Mouse (Mus musculus) v-Abl transformed pro-B cells (cell line): ENCODE results near the gene Tspo.

Experiments
- in situ Hi-C, 2 experiments: fragments of 400-800 bp; cut with MboI; formaldehyde crosslinking; loops; one replicate each; pipeline ENCODE4 v1.15.1; 2025; ENCODE audit not compliant: unreplicated experiment in 2 of 2

The Tspo gene

GRCm38 (mm10) chr15:83535890-83536231 lies 27.5 kb upstream of the Tspo start:
- in situ Hi-C loops = loop anchor here in 1 of 2 experiments (25.0 kb wide), 2 partner anchors 201 to 526 kb away; partner anchors contain the start of genes Efcab6 and Scube1

DNA sequence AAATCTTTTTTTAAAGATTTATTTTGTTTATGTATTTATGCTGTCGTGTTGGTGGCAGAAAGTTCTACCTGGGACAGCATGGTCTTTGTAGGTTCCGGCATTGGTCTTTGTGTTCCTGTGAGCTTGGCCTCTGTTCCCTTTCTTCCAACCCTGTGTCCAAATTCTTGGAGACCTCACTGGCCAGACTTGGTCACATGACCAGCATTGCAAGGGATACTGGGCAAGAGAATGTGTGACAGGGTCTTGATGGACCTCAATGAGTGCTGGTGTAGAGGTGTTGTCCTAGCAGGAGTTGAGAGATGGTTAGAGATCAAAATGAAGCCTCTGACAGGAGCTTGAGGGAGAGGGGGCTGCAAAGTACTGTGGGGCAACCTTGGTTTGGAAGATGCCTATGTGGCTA lies 24.5 kb upstream of the Tspo start:
- in situ Hi-C loops = loop anchor here in 1 of 2 experiments (25.0 kb wide), 2 partner anchors 198 to 523 kb away; partner anchors contain the start of genes Efcab6 and Scube1

GRCm38 (mm10) chr15:83539905-83540304 lies 23.5 kb upstream of the Tspo start:
- in situ Hi-C loops = loop anchor here in 1 of 2 experiments (25.0 kb wide), 2 partner anchors 197 to 522 kb away; partner anchors contain the start of genes Efcab6 and Scube1

DNA sequence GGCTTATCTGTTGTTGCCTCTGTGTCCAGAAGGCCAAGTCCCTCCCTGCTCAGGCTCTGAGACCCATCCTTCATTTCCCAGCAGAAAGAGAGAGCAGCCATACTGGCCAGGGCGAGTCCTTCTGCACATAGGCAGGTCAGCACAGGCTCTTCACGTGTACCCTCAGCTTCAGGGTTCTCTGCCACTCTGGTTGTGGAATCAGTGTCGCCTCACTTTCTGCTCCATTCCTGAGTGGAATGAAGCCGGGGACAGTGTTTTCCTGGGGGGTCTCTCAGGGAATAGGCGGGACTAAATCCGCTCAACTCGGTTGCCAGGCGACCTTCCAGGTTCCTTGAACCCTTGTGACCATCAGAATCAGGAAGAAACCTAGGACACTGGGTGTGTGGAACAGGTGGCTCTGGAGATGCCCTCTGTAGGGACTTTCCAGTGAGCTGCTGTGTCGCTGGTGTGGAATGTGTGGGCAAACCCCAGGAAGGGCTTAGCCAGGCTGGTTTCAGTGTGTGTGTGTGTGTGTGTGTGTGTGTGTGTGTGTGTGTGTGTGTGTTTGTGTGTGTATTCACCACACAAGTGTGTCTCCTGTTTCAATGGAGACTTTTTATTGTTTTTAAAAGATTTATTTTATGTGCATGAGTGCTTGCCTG lies 21.6 kb upstream of the Tspo start:
- in situ Hi-C loops = loop anchor here in 1 of 2 experiments (25.0 kb wide), 2 partner anchors 196 to 521 kb away; partner anchors contain the start of genes Efcab6 and Scube1

DNA sequence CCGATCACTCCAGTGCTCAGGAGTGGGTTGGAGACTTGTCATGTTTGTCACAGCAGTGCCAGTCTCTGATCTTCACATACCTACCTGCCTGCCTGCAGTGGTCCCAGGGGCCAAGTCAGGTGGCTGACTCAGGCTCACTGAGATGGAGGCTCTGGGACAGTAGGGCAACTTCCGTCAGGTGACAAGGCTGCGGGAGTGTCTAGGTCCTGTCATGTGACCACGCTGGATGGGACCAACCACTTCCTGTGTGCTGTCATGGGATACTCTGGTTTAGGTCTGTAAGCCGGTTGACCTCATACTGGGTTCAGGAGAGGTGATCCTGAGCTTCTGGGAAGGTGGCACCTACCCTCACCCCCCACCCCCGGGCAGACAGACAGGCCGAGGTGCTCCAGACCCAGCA lies 17.4 kb upstream of the Tspo start:
- in situ Hi-C loops = loop anchor here in 1 of 2 experiments (25.0 kb wide), 2 partner anchors 191 to 516 kb away; partner anchors contain the start of genes Efcab6 and Scube1

- in situ Hi-C loops = loop anchor here in 1 of 2 experiments (25.0 kb wide), 2 partner anchors 190 to 515 kb away; partner anchors contain the start of genes Efcab6 and Scube1
Observed at GRCm38 (mm10) chr15:83547144-83547543, 16.2 kb upstream of the Tspo start.

DNA sequence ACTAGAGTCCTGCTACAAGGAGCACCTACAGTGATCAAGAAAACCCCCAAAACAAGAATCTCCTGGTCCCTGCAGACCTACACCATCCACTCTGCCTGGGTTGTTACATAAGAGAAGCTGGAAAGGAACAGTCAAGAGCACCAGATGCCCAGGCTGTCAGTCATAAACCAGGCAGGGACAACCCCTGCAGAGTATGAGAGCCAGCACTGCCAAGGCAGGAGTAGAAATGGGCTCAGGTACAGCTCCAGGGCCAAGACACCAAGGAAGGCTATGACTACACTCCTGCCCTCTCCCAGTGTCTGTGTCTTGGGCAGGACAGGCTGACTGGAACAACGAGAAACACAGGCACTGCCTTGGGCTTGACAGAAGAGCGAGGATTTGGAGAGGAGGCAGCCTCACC lies 13.3 kb upstream of the Tspo start:
- in situ Hi-C loops = no loop called here

- in situ Hi-C loops = no loop called here
Observed at GRCm38 (mm10) chr15:83553831-83554230, 9.6 kb upstream of the Tspo start.

GRCm38 (mm10) chr15:83555161-83555974 lies 8.0 kb upstream of the Tspo start:
- in situ Hi-C loops = loop anchor here in 1 of 2 experiments (5.0 kb wide), 1 partner anchor 37 kb away; no protein-coding TSS in a partner anchor

- in situ Hi-C loops = loop anchor here in 1 of 2 experiments (5.0 kb wide), 1 partner anchor 41 kb away; no protein-coding TSS in a partner anchor
Observed at GRCm38 (mm10) chr15:83560941-83561477, 2.4 kb upstream of the Tspo start.

- in situ Hi-C loops = loop anchor here in 1 of 2 experiments (5.0 kb wide), 1 partner anchor 40 kb away; no protein-coding TSS in a partner anchor
Observed at GRCm38 (mm10) chr15:83562626-83563270, 644 bp upstream of the Tspo start.

GRCm38 (mm10) chr15:83563857-83564651 lies 662 bp downstream of the Tspo start:
- in situ Hi-C loops = loop anchor here in 1 of 2 experiments (5.0 kb wide), 1 partner anchor 38 kb away; no protein-coding TSS in a partner anchor

DNA sequence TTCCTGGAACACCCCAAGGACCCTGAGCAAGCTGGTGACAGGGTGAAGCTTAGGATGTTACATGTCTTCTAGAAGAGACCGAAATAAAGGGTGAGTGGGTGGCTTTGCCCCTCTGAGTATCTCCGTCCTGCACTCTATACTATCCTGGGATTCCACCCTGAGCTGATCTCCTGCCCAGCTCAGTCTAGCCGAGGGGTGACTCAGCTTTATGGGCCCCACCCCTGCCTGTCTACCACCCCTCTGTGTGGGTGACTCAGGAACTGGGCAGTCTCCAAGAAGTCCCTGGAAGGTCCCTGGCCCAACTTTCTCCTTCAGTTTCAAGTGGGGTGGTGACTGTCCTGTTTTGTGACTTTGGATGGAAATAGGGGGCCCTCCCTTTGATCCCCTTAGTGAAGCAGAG lies 2.0 kb downstream of the Tspo start:
- in situ Hi-C loops = no loop called here

DNA sequence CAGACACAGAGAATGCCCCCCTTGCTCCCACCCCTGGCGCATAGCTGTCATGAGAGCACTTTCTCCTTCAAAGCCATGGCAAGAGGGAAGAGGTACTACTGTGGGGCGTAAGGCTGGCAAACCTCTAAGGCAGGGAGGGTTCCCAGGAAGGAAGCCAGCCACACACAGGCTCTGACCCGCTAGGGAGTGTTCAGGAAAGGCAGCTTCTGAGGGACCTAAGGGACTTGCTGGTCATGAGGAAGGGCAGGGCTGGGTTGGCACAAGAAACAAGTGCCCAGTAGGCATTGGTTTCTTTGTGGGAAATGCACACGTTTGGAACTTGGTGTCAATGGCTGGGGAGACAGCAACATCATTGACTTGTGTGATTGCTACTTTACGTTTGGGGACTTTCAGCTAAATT lies 2.6 kb downstream of the Tspo start:
- in situ Hi-C loops = no loop called here

GRCm38 (mm10) chr15:83567728-83568127 lies 4.3 kb downstream of the Tspo start:
- in situ Hi-C loops = no loop called here

DNA sequence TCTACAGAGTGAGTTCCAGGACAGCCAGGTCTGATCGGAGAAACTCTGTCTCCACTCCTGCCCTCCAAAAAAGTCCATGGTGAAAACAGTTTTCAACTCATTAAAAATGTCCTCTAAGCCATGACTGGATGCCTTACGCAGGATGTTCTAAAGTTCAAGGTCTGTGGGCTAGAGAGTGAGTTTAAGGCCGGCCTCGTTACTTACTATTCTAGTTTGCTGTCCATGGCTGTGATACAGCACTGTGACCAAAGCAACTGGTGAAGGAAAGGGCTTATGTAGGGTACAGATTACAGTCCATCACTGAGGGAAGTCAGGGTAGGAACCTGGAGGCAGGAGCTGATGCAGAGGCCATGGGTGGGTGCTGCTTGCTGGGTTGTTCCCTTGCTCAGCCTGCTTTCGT lies 5.2 kb downstream of the Tspo start:
- in situ Hi-C loops = no loop called here

GRCm38 (mm10) chr15:83569682-83570081 lies 6.3 kb downstream of the Tspo start:
- in situ Hi-C loops = loop anchor here in 1 of 2 experiments (5.0 kb wide), 1 partner anchor 38 kb away; no protein-coding TSS in a partner anchor

DNA sequence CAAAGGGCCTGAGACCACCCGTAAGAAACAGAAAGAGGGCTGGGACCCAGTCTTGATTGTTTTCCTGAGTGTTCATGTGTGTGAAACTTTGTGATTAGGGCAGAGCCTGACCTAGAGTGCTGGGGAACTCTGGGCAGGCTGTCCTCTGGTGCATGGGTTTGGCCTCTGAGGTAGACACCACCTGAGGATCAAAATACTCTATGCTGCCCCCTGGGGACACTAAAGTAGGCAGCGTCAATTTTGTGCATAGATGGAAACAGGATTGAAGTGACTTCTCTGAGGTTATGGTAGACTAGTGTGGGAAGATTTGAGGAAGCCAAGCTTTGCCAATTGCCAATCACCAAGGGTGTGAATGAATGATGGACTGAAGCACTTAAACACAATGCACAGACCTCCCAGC lies 7.2 kb downstream of the Tspo start:
- in situ Hi-C loops = loop anchor here in 1 of 2 experiments (5.0 kb wide), 1 partner anchor 37 kb away; no protein-coding TSS in a partner anchor

DNA sequence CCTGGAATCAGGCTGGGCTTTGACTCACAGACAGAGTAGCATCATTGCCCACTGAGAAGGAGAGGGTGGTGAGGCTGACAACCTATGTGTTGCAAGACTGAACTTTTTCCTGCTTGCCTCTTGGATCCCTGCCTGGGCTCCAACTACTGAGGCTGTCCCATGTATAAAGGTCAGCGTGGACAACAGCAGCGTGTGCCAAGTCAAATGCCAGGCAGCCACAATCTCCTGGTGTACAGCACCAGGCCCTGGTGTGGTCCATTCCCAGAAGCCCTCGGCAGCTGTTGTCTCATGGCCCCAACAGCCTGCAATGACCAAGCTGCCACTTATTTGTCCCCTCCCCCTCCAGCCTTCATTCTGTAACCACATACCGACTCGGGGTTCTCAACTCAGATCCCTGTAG lies 8.2 kb downstream of the Tspo start:
- in situ Hi-C loops = loop anchor here in 1 of 2 experiments (5.0 kb wide), 1 partner anchor 36 kb away; no protein-coding TSS in a partner anchor
